Mouse (Mus musculus): Measurements from ENCODE around the gene Gosr1.
"Not testable (repeated sequence)": the region's sequence is repeated elsewhere in the genome, so short reads cannot be mapped to it uniquely, and the experiment has no call there.

Gosr1 gene

GRCm38 (mm10) chr11:76730650-76731049 is 32.7 kb downstream of the Gosr1 start:
- no peak for DNase-seq

GRCm38 (mm10) chr11:76728093-76728492 is 35.3 kb downstream of the Gosr1 start:
- DNase-seq: no peak

- no peak for DNase-seq
These were observed 39.5 kb downstream of the Gosr1 start for GRCm38 (mm10) chr11:76723911-76724310.

GRCm38 (mm10) chr11:76717000-76717399 is 46.4 kb downstream of the Gosr1 start:
- no peak for DNase-seq

- peak; percentile 24 for DNase-seq
These were observed 53.5 kb downstream of the Gosr1 start for GRCm38 (mm10) chr11:76709625-76710452.

- DNase-seq: peak; percentile 68
These were observed 54.5 kb downstream of the Gosr1 start for GRCm38 (mm10) chr11:76708881-76709280.

GRCm38 (mm10) chr11:76708066-76708465 is 55.3 kb downstream of the Gosr1 start:
- DNase-seq: no peak

- DNase-seq: no peak
These were observed 55.7 kb downstream of the Gosr1 start for GRCm38 (mm10) chr11:76707656-76708055.

GRCm38 (mm10) chr11:76699626-76700025 is 63.8 kb downstream of the Gosr1 start:
- DNase-seq: no peak

- DNase-seq: no peak
These were observed 67.6 kb downstream of the Gosr1 start for GRCm38 (mm10) chr11:76695810-76696209.

- DNase-seq: no peak
These were observed 71.3 kb downstream of the Gosr1 start for GRCm38 (mm10) chr11:76692096-76692495.

GRCm38 (mm10) chr11:76685604-76686003 is 77.8 kb downstream of the Gosr1 start:
- no peak for DNase-seq

- DNase-seq: not testable (repeated sequence)
These were observed 83.9 kb downstream of the Gosr1 start, which contains the start of gene Trarg1 for GRCm38 (mm10) chr11:76679508-76679907. Gene Trarg1, plus strand, starts transcription at chr11:76679808.
